Mouse (Mus musculus): ENCODE results near the gene Cbfa2t2.

DNA sequence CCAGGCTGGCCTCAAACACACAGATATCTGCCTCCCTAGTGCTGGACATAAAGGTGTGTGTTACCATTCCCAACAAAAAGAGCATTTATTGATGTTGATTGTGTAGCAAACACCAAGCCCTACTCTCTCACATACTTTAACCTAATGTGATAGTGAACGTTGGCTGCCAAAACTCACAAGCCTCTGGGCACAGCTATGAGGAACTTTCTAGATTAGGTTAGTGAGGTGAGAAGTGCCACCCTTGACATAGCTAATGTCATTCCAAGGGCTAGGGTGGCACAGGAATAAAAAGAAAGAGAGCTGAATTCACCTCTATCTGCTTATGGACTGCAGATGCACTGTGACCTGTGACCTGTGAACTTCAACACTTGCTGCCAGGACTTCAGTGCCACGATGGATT, 39.8 kb upstream of the Cbfa2t2 start:
- TF ChIP-seq POLR2A (IDR thresholded peaks at IDR 0.05; ENCODE audit: low read depth, low read length), result no peak
- TF ChIP-seq CTCF (IDR thresholded peaks at IDR 0.05; ENCODE audit: extremely low read depth, insufficient read length, insufficient replicate concordance, low read depth, low read length), result no peak
